Mouse (Mus musculus): ENCODE measurements at regions not wholly inside any gene's neighbourhood (a gene's known extent, or its start where the extent isn't known, plus 50 kb on each side); places are given as distances from the start of the nearest gene placed in this dataset.

DNA sequence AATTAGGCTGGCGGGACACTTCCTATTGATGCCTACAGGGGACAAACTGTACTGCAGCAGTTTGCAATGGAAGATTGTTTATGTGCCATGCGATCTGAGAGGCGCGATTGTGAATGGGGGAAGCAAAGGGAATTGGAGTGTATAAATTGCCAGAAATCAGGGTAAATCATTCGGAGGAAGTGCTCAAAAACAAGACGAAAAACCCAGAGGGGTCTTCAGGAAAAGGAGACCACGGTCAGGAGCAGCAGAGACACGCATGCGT is 89.6 kb upstream of the Rpl34 start:
- no peak for TF ChIP-seq CTCF (IDR thresholded peaks at IDR 0.05; ENCODE audit: low read depth, low read length)
- TF ChIP-seq POLR2A (IDR thresholded peaks at IDR 0.05; ENCODE audit: borderline replicate concordance, low read depth, low read length), result no peak
